Mouse (Mus musculus) megakaryocyte-erythroid progenitor cell, adult 5 weeks (primary cell): ENCODE results near the gene Cldn34b4. TPM values are rescaled to one million over a fixed set of nuclear protein-coding genes. Genes with fewer than 3 reads are reported as not detected.

Experiments used
- polyA plus RNA-seq: library from polyadenylated mRNA; stranded (reverse); fragments of >175 nt; gene quantifications from 2 replicates; pipeline ENCODE4 v1.2.3, GENCODE M21; 2012

The Cldn34b4 gene
- polyA plus RNA-seq, result not detected in 2 replicates

DNA sequence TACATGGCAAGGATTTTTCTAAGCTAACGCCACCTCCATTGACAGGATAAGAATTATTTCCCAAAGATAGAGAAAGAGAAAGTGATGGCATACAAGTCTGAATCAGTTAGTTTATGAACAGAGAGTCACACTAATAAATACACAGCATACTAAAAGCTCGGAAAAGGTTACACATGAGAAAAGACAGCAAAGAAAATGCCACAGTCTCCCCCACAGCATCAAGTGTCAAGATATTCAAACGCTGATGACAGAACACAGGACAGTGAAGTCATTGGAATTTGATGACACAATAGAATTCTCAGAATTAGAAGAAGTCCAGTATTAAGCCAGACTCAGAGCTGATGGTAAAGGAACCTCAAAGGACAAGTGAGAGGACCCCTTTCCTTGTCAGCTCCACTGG lies at the start of gene Cldn34b4:
Gene Cldn34b4, plus strand, starts transcription at position 301 of the 400 bp plus-strand sequence.

Other genes with a start within 250 kb of the Cldn34b4 start
- gene Cldn34b3, start 129.0 kb upstream of the Cldn34b4 start, polyA plus RNA-seq, result not detected in 2 replicates
- gene Cldn34d, start 209.6 kb downstream of the Cldn34b4 start, polyA plus RNA-seq, result not detected in 2 replicates